Mouse (Mus musculus): ENCODE data around the gene Mllt3. TPM values are rescaled to one million over a fixed set of nuclear protein-coding genes. Genes with fewer than 3 reads are reported as not detected.

Gene Mllt3
- polyA plus RNA-seq, 2 experiments = 23.4 to 41.3 TPM

- TF ChIP-seq POLR2A (IDR thresholded peaks at IDR 0.05; ENCODE audit: borderline replicate concordance, extremely low read depth, insufficient read depth, insufficient read length) = no peak
- no peak for ATAC-seq (ENCODE audit: low FRiP score, low read depth)
- H3K4me3 ChIP-seq (replicated peaks; ENCODE audit: low read length) = no peak overlapping the region
- no peaks in the 10 kb centered on the region for H3K36me3 ChIP-seq (ENCODE audit: control insufficient read depth, insufficient read depth, low read length)
- H3K27me3 ChIP-seq (ENCODE audit: control insufficient read depth, insufficient read depth, low read length) = no peaks in the 10 kb centered on the region
- H3K4me1 ChIP-seq (ENCODE audit: control insufficient read depth, insufficient read depth, low read length) = no peaks in the 10 kb centered on the region
- no peak overlapping the region for H3K9ac ChIP-seq (ENCODE audit: low read depth, low read length, severe bottlenecking)
- WGBS = 80% methylated on average over 6 of the region's 6 CpGs
- H3K4me2 ChIP-seq (replicated peaks; ENCODE audit: low read depth, low read length, severe bottlenecking) = no peak overlapping the region
- no peak overlapping the region for H3K27ac ChIP-seq (replicated peaks; ENCODE audit: low read depth, low read length)
- no peak for DNase-seq (ENCODE audit: low spot score)
- no peaks in the 10 kb centered on the region for H3K9me3 ChIP-seq (ENCODE audit: control insufficient read depth, low read length)
Observed at GRCm38 (mm10) chr4:87823191-87823590, 210.0 kb downstream of the Mllt3 start.

- Histone ChIP-seq H3K27me3 (ENCODE audit: control insufficient read depth, insufficient read depth, low read length) (no peaks in the 10 kb centered on the region), H3K4me1 (ENCODE audit: control insufficient read depth, insufficient read depth, low read length) (no peaks in the 10 kb centered on the region), H3K27ac (replicated peaks; ENCODE audit: low read depth, low read length) (no peak overlapping the region), H3K4me2 (replicated peaks; ENCODE audit: low read depth, low read length, severe bottlenecking) (no peak overlapping the region), H3K4me3 (replicated peaks; ENCODE audit: low read length) (no peak overlapping the region), H3K9ac (ENCODE audit: low read depth, low read length, severe bottlenecking) (no peak overlapping the region), H3K36me3 (ENCODE audit: control insufficient read depth, insufficient read depth, low read length) (no peaks in the 10 kb centered on the region), H3K9me3 (ENCODE audit: control insufficient read depth, low read length) (no peaks in the 10 kb centered on the region)
- 85% methylated on average over 3 of the region's 3 CpGs for WGBS
- DNase-seq (ENCODE audit: low spot score) (no peak), ATAC-seq (ENCODE audit: low FRiP score, low read depth) (no peak)
- no peak for TF ChIP-seq POLR2A (IDR thresholded peaks at IDR 0.05; ENCODE audit: borderline replicate concordance, extremely low read depth, insufficient read depth, insufficient read length)
Observed at GRCm38 (mm10) chr4:87820911-87821310, 212.3 kb downstream of the Mllt3 start.

GRCm38 (mm10) chr4:87819182-87819581, 214.0 kb downstream of the Mllt3 start:
- Histone ChIP-seq H3K4me1 (ENCODE audit: control insufficient read depth, insufficient read depth, low read length) (no peaks in the 10 kb centered on the region), H3K9me3 (ENCODE audit: control insufficient read depth, low read length) (no peaks in the 10 kb centered on the region), H3K27ac (replicated peaks; ENCODE audit: low read depth, low read length) (no peak overlapping the region), H3K4me3 (replicated peaks; ENCODE audit: low read length) (no peak overlapping the region), H3K9ac (ENCODE audit: low read depth, low read length, severe bottlenecking) (no peak overlapping the region), H3K27me3 (ENCODE audit: control insufficient read depth, insufficient read depth, low read length) (no peaks in the 10 kb centered on the region), H3K4me2 (replicated peaks; ENCODE audit: low read depth, low read length, severe bottlenecking) (no peak overlapping the region), H3K36me3 (ENCODE audit: control insufficient read depth, insufficient read depth, low read length) (no peaks in the 10 kb centered on the region)
- 48% methylated on average over 9 of the region's 9 CpGs for WGBS
- no peak for ATAC-seq (ENCODE audit: low FRiP score, low read depth)
- no peak for TF ChIP-seq POLR2A (IDR thresholded peaks at IDR 0.05; ENCODE audit: borderline replicate concordance, extremely low read depth, insufficient read depth, insufficient read length)
- DNase-seq (ENCODE audit: low spot score) = no peak

- ATAC-seq (ENCODE audit: low FRiP score, low read depth) (no peak), DNase-seq (ENCODE audit: low spot score) (no peak)
- Histone ChIP-seq H3K36me3 (ENCODE audit: control insufficient read depth, insufficient read depth, low read length) (no peaks in the 10 kb centered on the region), H3K27ac (replicated peaks; ENCODE audit: low read depth, low read length) (no peak overlapping the region), H3K9ac (ENCODE audit: low read depth, low read length, severe bottlenecking) (no peak overlapping the region), H3K9me3 (ENCODE audit: control insufficient read depth, low read length) (no peaks in the 10 kb centered on the region), H3K4me1 (ENCODE audit: control insufficient read depth, insufficient read depth, low read length) (no peaks in the 10 kb centered on the region), H3K27me3 (ENCODE audit: control insufficient read depth, insufficient read depth, low read length) (no peaks in the 10 kb centered on the region), H3K4me3 (replicated peaks; ENCODE audit: low read length) (no peak overlapping the region), H3K4me2 (replicated peaks; ENCODE audit: low read depth, low read length, severe bottlenecking) (no peak overlapping the region)
- WGBS = 85% methylated on average over 1 of the region's 1 CpGs
- TF ChIP-seq POLR2A (IDR thresholded peaks at IDR 0.05; ENCODE audit: borderline replicate concordance, extremely low read depth, insufficient read depth, insufficient read length) = no peak
Observed at GRCm38 (mm10) chr4:87818276-87818675, 214.9 kb downstream of the Mllt3 start.

- ATAC-seq (ENCODE audit: low FRiP score, low read depth) (no peak), DNase-seq (ENCODE audit: low spot score) (no peak)
- Histone ChIP-seq H3K4me2 (replicated peaks; ENCODE audit: low read depth, low read length, severe bottlenecking) (no peak overlapping the region), H3K4me3 (replicated peaks; ENCODE audit: low read length) (no peak overlapping the region), H3K4me1 (ENCODE audit: control insufficient read depth, insufficient read depth, low read length) (no peaks in the 10 kb centered on the region), H3K9ac (ENCODE audit: low read depth, low read length, severe bottlenecking) (no peak overlapping the region), H3K9me3 (ENCODE audit: control insufficient read depth, low read length) (no peaks in the 10 kb centered on the region), H3K36me3 (ENCODE audit: control insufficient read depth, insufficient read depth, low read length) (no peaks in the 10 kb centered on the region), H3K27ac (replicated peaks; ENCODE audit: low read depth, low read length) (no peak overlapping the region), H3K27me3 (ENCODE audit: control insufficient read depth, insufficient read depth, low read length) (no peaks in the 10 kb centered on the region)
- WGBS = 74% methylated on average over 7 of the region's 7 CpGs
- TF ChIP-seq POLR2A (IDR thresholded peaks at IDR 0.05; ENCODE audit: borderline replicate concordance, extremely low read depth, insufficient read depth, insufficient read length) = no peak
Observed at GRCm38 (mm10) chr4:87815465-87816108, 217.6 kb downstream of the Mllt3 start.

All from limb, embryonic 14.5 days (tissue).